8 mouse cellular contexts compared by ENCODE assay signal in the genomic region with DNA sequence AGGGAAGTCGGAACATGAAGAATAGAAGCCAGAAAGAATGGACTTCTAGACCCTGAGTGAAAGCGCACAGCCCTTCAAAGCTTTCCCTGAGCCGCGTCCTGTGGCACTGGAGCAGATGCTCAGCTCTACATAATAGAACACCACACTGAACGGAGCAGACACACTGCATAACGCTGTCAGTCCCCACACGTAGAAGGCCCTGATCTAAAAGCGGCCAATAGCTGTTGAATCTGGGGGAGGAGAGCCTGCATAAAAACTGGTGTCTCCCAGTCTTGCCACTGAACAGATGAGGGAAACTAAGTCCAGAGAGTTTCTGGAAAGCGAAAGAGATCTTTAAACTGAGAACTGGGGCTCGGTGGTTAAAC. TPM values are rescaled to one million over a fixed set of nuclear protein-coding genes. Genes with fewer than 3 reads are reported as not detected.
A peak's percentile ranks its signal among the peaks of the same experiment; 100 is the strongest.
DNase-seq lines count a peak whose midpoint lies in the region; ATAC-seq lines count a peak whose summit lies in the region.

No protein-coding gene starts in this region.

- peak; percentile 25 to 35 for DNase-seq in adrenal gland, postnatal 36 days
- DNase-seq in adrenal gland, postnatal 4 days (ENCODE audit: low spot score in 2 of 2): no peak
- peak; percentile 59 for DNase-seq in 3T3-L1 (ENCODE audit: low read depth, low spot score)
- peak; percentile 31 for DNase-seq in cerebellum, adult 8-10 months
- DNase-seq in hindbrain, embryonic 10.5 days (ENCODE audit: low spot score): peak; percentile 65
- peak; percentile 60 for DNase-seq in neural tube, embryonic 11.5 days (ENCODE audit: low spot score)
- no peak for DNase-seq in spleen, postnatal 10 days (ENCODE audit: low spot score in 2 of 2)

- H3K27me3 ChIP-seq in hindbrain, embryonic 10.5 days (ENCODE audit: insufficient read depth, poor library complexity, severe bottlenecking): peaks cover 7% of the 10 kb centered on the region
- no peaks in the 10 kb centered on the region for H3K27me3 ChIP-seq in limb, embryonic 15.5 days
- no peaks in the 10 kb centered on the region for H3K27me3 ChIP-seq in neural tube, embryonic 11.5 days (ENCODE audit: control insufficient read depth, insufficient read depth, low read length)

- peak overlapping the region; percentile 92 for H3K4me2 ChIP-seq in limb, embryonic 15.5 days
- peak overlapping the region; percentile 83 for H3K4me2 ChIP-seq in neural tube, embryonic 11.5 days (ENCODE audit: low read depth)

- H3K4me3 ChIP-seq in hindbrain, embryonic 10.5 days: peak overlapping the region; percentile 88
- peak overlapping the region; percentile 63 for H3K4me3 ChIP-seq in limb, embryonic 15.5 days
- peak overlapping the region; percentile 46; the same call in 1 of the 2 replicates for H3K4me3 ChIP-seq in neural tube, embryonic 11.5 days (ENCODE audit: low read depth, low read length)

- WGBS in hindbrain, embryonic 10.5 days: 22% methylated on average over 10 of the region's 10 CpGs
- WGBS in limb, embryonic 15.5 days: 15% methylated on average over 10 of the region's 10 CpGs
- 22% methylated on average over 10 of the region's 10 CpGs for WGBS in neural tube, embryonic 11.5 days

- H3K27ac ChIP-seq in hindbrain, embryonic 10.5 days: peak overlapping the region; percentile 98
- peak overlapping the region; percentile 96 for H3K27ac ChIP-seq in limb, embryonic 15.5 days
- H3K27ac ChIP-seq in neural tube, embryonic 11.5 days (ENCODE audit: low read depth, low read length): peak overlapping the region; percentile 40

- no peaks in the 10 kb centered on the region for H3K36me3 ChIP-seq in hindbrain, embryonic 10.5 days
- no peaks in the 10 kb centered on the region for H3K36me3 ChIP-seq in limb, embryonic 15.5 days
- H3K36me3 ChIP-seq in neural tube, embryonic 11.5 days (ENCODE audit: control insufficient read depth, insufficient read depth, low read length): no peaks in the 10 kb centered on the region

- peak; percentile 69 for ATAC-seq in limb, embryonic 15.5 days (ENCODE audit: insufficient number of reproducible peaks, low FRiP score, low TSS enrichment, low read depth)
- peak; percentile 88 for ATAC-seq in neural tube, embryonic 11.5 days (ENCODE audit: insufficient read depth, low FRiP score, low TSS enrichment)

- peak overlapping the region; percentile 90 for H3K9ac ChIP-seq in limb, embryonic 15.5 days
- peak overlapping the region; percentile 83 for H3K9ac ChIP-seq in neural tube, embryonic 11.5 days (ENCODE audit: low read length)

- peaks cover 25% of the 10 kb centered on the region for H3K4me1 ChIP-seq in hindbrain, embryonic 10.5 days (replicated peaks)
- peaks cover 20% of the 10 kb centered on the region for H3K4me1 ChIP-seq in limb, embryonic 15.5 days
- H3K4me1 ChIP-seq in neural tube, embryonic 11.5 days (ENCODE audit: control insufficient read depth, insufficient read depth, low read length): 0 out of 2 replicates have a peak, but pooled peaks cover 3% of the 10 kb centered on the region

- H3K9me3 ChIP-seq in hindbrain, embryonic 10.5 days: no peaks in the 10 kb centered on the region
- H3K9me3 ChIP-seq in limb, embryonic 15.5 days: no peaks in the 10 kb centered on the region
- no peaks in the 10 kb centered on the region for H3K9me3 ChIP-seq in neural tube, embryonic 11.5 days (ENCODE audit: control insufficient read depth, low read length)

RNA-seq across cellular contexts. Expression of a gene that starts 0.9 kb away (rescaled TPM):
- total RNA-seq in adrenal gland, postnatal 36 days (2021): 1 to 10 TPM; 2.9 to 8.5 TPM
- 10 to 100 TPM; 14.4 to 15.1 TPM for total RNA-seq in adrenal gland, postnatal 4 days (2021)
- polyA plus RNA-seq in hindbrain, embryonic 10.5 days (2016; fragmentation: Nextera tagmentation; extraction: Ambion mirVana): 8.1 and 8.9 TPM in 2 replicates
- 11.5 and 12.0 TPM in 2 replicates for polyA plus RNA-seq in limb, embryonic 15.5 days (2015; fragmentation: Nextera tagmentation; extraction: Ambion mirVana)
- polyA plus RNA-seq in neural tube, embryonic 11.5 days (2014; fragmentation: Nextera tagmentation; extraction: Ambion mirVana): 8.9 and 9.2 TPM in 2 replicates

Comparison
In these comparisons a context has a peak if more than half of its experiments do, and no peak if none do; other contexts are left out.
1. DNase-seq: peak in adrenal gland, postnatal 36 days (2 of 2), 3T3-L1 (single experiment), cerebellum, adult 8-10 months (single experiment), hindbrain, embryonic 10.5 days (single experiment) and neural tube, embryonic 11.5 days (single experiment); none in adrenal gland, postnatal 4 days (0 of 2) and spleen, postnatal 10 days (0 of 2).
2. H3K27ac ChIP-seq: peak in every context shown above with its lines; median percentile 98 in hindbrain, embryonic 10.5 days; 96 in limb, embryonic 15.5 days; 40 in neural tube, embryonic 11.5 days.
3. Peak in every context shown above with its lines, with median percentiles within 50 percentile points of each other: H3K4me3 ChIP-seq.